ENCODE assay signal across 27 mouse cellular contexts in genomic region chr6:42231191-42231590, GRCm38 (mm10). TPM values are rescaled to one million over a fixed set of nuclear protein-coding genes. Genes with fewer than 3 reads are reported as not detected.
A peak's percentile ranks its signal among the peaks of the same experiment; 100 is the strongest.
DNase-seq lines count a peak whose midpoint lies in the region; ATAC-seq lines count a peak whose summit lies in the region.
"Had no signal": no experiment of that assay in that cellular context is flagged by ENCODE, and none has a peak within 500 bp of the region (broad histone marks: within the 10 kb centered on the region; RNA-seq: fewer than 3 reads in every experiment).

No protein-coding gene starts in this region.

- H3K9me3 ChIP-seq in forebrain, embryonic 15.5 days: no peaks in the 10 kb centered on the region
- no peaks in the 10 kb centered on the region for H3K9me3 ChIP-seq in forebrain, embryonic 10.5 days
- H3K9me3 ChIP-seq: midbrain, embryonic 12.5 days had no signal

- ATAC-seq in forebrain, embryonic 15.5 days (replicated peaks): peak; percentile 71
- ATAC-seq: hindbrain, postnatal 0 days had no signal

- H3K4me3 ChIP-seq in forebrain, embryonic 15.5 days: no peak overlapping the region
- H3K4me3 ChIP-seq in forebrain, embryonic 10.5 days: no peak overlapping the region
- H3K4me3 ChIP-seq: midbrain, embryonic 12.5 days had no signal

- H3K4me1 ChIP-seq in forebrain, embryonic 15.5 days: 0 out of 2 replicates have a peak, but pooled peaks cover 3% of the 10 kb centered on the region
- H3K4me1 ChIP-seq in forebrain, embryonic 10.5 days: no peaks in the 10 kb centered on the region
- H3K4me1 ChIP-seq: midbrain, embryonic 12.5 days had no signal

- H3K36me3 ChIP-seq in forebrain, embryonic 15.5 days: no peaks in the 10 kb centered on the region
- H3K36me3 ChIP-seq in forebrain, embryonic 10.5 days (replicated peaks): no peaks in the 10 kb centered on the region
- H3K36me3 ChIP-seq: midbrain, embryonic 12.5 days had no signal

- intact Hi-C loops in gastrocnemius, postnatal 14 days (cut with DNase I; ENCODE audit: low total_unique reads): no loop called here

- H3K4me2 ChIP-seq in forebrain, embryonic 15.5 days (replicated peaks): no peak overlapping the region
- H3K4me2 ChIP-seq: liver, embryonic 11.5 days; lung, embryonic 14.5 days; midbrain, embryonic 12.5 days had no signal

- H3K27me3 ChIP-seq in forebrain, embryonic 15.5 days: no peaks in the 10 kb centered on the region
- no peaks in the 10 kb centered on the region for H3K27me3 ChIP-seq in forebrain, embryonic 10.5 days (ENCODE audit: poor library complexity, severe bottlenecking)
- H3K27me3 ChIP-seq: CH12.LX; midbrain, embryonic 12.5 days had no signal

- WGBS in forebrain, embryonic 15.5 days: 76% methylated on average over 3 of the region's 3 CpGs
- 89% methylated on average over 3 of the region's 3 CpGs for WGBS in forebrain, embryonic 10.5 days

- H3K9ac ChIP-seq in forebrain, embryonic 15.5 days (replicated peaks): no peak overlapping the region
- H3K9ac ChIP-seq: lung, embryonic 14.5 days; midbrain, embryonic 12.5 days had no signal

- H3K27ac ChIP-seq in forebrain, embryonic 15.5 days (replicated peaks): 0 out of 2 replicates have a peak overlapping the region, but pooled peaks have one; percentile 14
- H3K27ac ChIP-seq in forebrain, embryonic 10.5 days: no peak overlapping the region
- H3K27ac ChIP-seq: hindbrain, postnatal 0 days; macrophage; midbrain, embryonic 12.5 days; stomach, postnatal 0 days had no signal

- DNase-seq in forebrain, embryonic 10.5 days (ENCODE audit: extremely low spot score, low spot score): no peak
- DNase-seq in right cerebral cortex, adult 18-20 months: peak; percentile 60
- no peak for DNase-seq in right cerebral cortex, postnatal 4 days
- peak; percentile 29 to 49 for DNase-seq in right cerebral cortex, adult 2 months (ENCODE audit: low spot score in 2 of 2)
- DNase-seq in gastrocnemius, postnatal 25 days: no peak
- no peak for DNase-seq in gastrocnemius, postnatal 14 days
- DNase-seq: cerebellum, adult 11 months; cerebellum, postnatal 14 days; embryo, embryonic 11 days; heart, postnatal 4 days; kidney, adult 11 months; kidney, postnatal 10 days; lung, embryonic 14.5 days; thymus, postnatal 36 days had no signal

RNA-seq across cellular contexts. Expression of gene Gstk1, which starts 14.5 kb away (rescaled TPM):
- polyA plus RNA-seq in forebrain, embryonic 15.5 days (2015; fragmentation: Nextera tagmentation; extraction: Ambion mirVana): 10.7 and 12.0 TPM in 2 replicates
- 18.3 and 18.5 TPM in 2 replicates for polyA plus RNA-seq in forebrain, embryonic 10.5 days (2016; fragmentation: Nextera tagmentation; extraction: Ambion mirVana)
- 10 to 100 TPM; 29.6 to 39.7 TPM for total RNA-seq in gastrocnemius, postnatal 25 days (2021)
- total RNA-seq in gastrocnemius, postnatal 14 days (2021): 10 to 100 TPM; 18.0 to 18.3 TPM

RNA-seq across cellular contexts. Expression of gene Tas2r144, which starts 16.1 kb away (rescaled TPM):
- not detected in 2 replicates for polyA plus RNA-seq in forebrain, embryonic 15.5 days (2015; fragmentation: Nextera tagmentation; extraction: Ambion mirVana)
- not detected in 2 replicates for polyA plus RNA-seq in forebrain, embryonic 10.5 days (2016; fragmentation: Nextera tagmentation; extraction: Ambion mirVana)
- not detected for total RNA-seq in gastrocnemius, postnatal 25 days (2021)
- not detected for total RNA-seq in gastrocnemius, postnatal 14 days (2021)
- total RNA-seq: adrenal gland, adult 18-20 months; CH12.LX; heart, postnatal 4 days; hindbrain, postnatal 0 days; left cerebral cortex, postnatal 10 days had no signal
- polyA plus RNA-seq: gonadal fat pad, adult 2 months; heart, embryonic 14.5 days; hindbrain, postnatal 0 days; liver, embryonic 11.5 days; lung, embryonic 14.5 days; macrophage; midbrain, embryonic 12.5 days; neural tube, embryonic 14.5 days; spleen, adult 2 months; stomach, postnatal 0 days had no signal

RNA-seq across cellular contexts. Expression of gene Tmem139, which starts 30.6 kb away (rescaled TPM):
- 0.22 and 0.24 TPM in 2 replicates for polyA plus RNA-seq in forebrain, embryonic 15.5 days (2015; fragmentation: Nextera tagmentation; extraction: Ambion mirVana)
- polyA plus RNA-seq in forebrain, embryonic 10.5 days (2016; fragmentation: Nextera tagmentation; extraction: Ambion mirVana): 0.36 and 0.41 TPM in 2 replicates
- total RNA-seq in gastrocnemius, postnatal 25 days (2021): not detected
- not detected for total RNA-seq in gastrocnemius, postnatal 14 days (2021)
- total RNA-seq: CH12.LX; left cerebral cortex, postnatal 10 days had no signal
- polyA plus RNA-seq: macrophage; spleen, adult 2 months had no signal

RNA-seq across cellular contexts. Expression of gene Casp2, which starts 33.6 kb away (rescaled TPM):
- polyA plus RNA-seq in forebrain, embryonic 15.5 days (2015; fragmentation: Nextera tagmentation; extraction: Ambion mirVana): 61.4 and 62.7 TPM in 2 replicates
- 80.3 and 83.9 TPM in 2 replicates for polyA plus RNA-seq in forebrain, embryonic 10.5 days (2016; fragmentation: Nextera tagmentation; extraction: Ambion mirVana)
- total RNA-seq in gastrocnemius, postnatal 25 days (2021): 1 to 10 TPM; 5.0 to 5.1 TPM
- 1 to 10 TPM; 6.7 to 7.6 TPM for total RNA-seq in gastrocnemius, postnatal 14 days (2021)

RNA-seq across cellular contexts. Expression of gene Clcn1, which starts 55.3 kb away (rescaled TPM):
- polyA plus RNA-seq in forebrain, embryonic 15.5 days (2015; fragmentation: Nextera tagmentation; extraction: Ambion mirVana): 2.2 and 2.3 TPM in 2 replicates
- 1.2 and 1.5 TPM in 2 replicates for polyA plus RNA-seq in forebrain, embryonic 10.5 days (2016; fragmentation: Nextera tagmentation; extraction: Ambion mirVana)
- 100 to 1,000 TPM; 105 to 116 TPM for total RNA-seq in gastrocnemius, postnatal 25 days (2021)
- 10 to 100 TPM; 91.9 to 94.4 TPM for total RNA-seq in gastrocnemius, postnatal 14 days (2021)
- polyA plus RNA-seq: lung, embryonic 14.5 days had no signal

Comparison
In these comparisons a context has a peak if more than half of its experiments do, and no peak if none do; other contexts are left out.
1. DNase-seq: peak in right cerebral cortex, adult 18-20 months (single experiment) and right cerebral cortex, adult 2 months (2 of 2); none in forebrain, embryonic 10.5 days (single experiment), right cerebral cortex, postnatal 4 days (single experiment), gastrocnemius, postnatal 25 days (single experiment) and gastrocnemius, postnatal 14 days (single experiment).